ENCODE assay signal across 17 mouse cellular contexts in the genomic region with DNA sequence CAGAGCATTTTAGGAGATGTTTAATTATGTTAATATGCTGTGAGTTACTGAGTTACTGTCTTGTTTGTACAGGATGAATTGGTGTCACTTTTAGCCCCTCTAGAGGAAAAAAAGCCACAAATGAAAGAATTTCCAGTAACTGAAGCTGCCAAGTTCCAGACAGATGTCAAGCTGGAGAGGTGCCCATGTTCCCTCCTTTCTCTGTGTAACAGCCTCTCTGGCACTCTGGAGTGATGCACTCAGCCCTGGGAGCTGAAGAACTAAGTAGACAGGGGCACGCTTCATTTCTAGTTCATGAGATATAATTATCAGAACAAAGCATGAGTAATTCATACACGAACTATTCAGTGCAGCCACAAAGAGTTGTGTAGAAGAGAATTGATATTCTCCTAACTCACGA. TPM values are rescaled to one million over a fixed set of nuclear protein-coding genes. Genes with fewer than 3 reads are reported as not detected.
A peak's percentile ranks its signal among the peaks of the same experiment; 100 is the strongest.
DNase-seq lines count a peak whose midpoint lies in the region; ATAC-seq and TF ChIP-seq lines count a peak whose summit lies in the region.
"Had no signal": no experiment of that assay in that cellular context is flagged by ENCODE, and none has a peak within 500 bp of the region (broad histone marks: within the 10 kb centered on the region; RNA-seq: fewer than 3 reads in every experiment).

No protein-coding gene starts in this region.

- intact Hi-C loops in heart, postnatal 10 days (cut with DNase I): no loop called here

- H3K27ac ChIP-seq in heart, embryonic 11.5 days (ENCODE audit: low read depth, low read length): no peak overlapping the region
- H3K27ac ChIP-seq in lung, embryonic 14.5 days (ENCODE audit: low read depth): no peak overlapping the region
- H3K27ac ChIP-seq: embryonic facial prominence, embryonic 15.5 days had no signal

- H3K4me2 ChIP-seq in heart, embryonic 11.5 days: no peak overlapping the region
- no peak overlapping the region for H3K4me2 ChIP-seq in lung, embryonic 14.5 days
- H3K4me2 ChIP-seq: embryonic facial prominence, embryonic 15.5 days; midbrain, embryonic 11.5 days had no signal

- H3K4me3 ChIP-seq in heart, embryonic 11.5 days (ENCODE audit: low read depth, low read length): no peak overlapping the region
- H3K4me3 ChIP-seq in lung, embryonic 14.5 days (ENCODE audit: low read depth, low read length): no peak overlapping the region
- H3K4me3 ChIP-seq: embryonic facial prominence, embryonic 15.5 days had no signal

- TF ChIP-seq CTCF in lung, embryonic 14.5 days (IDR thresholded peaks at IDR 0.05; ENCODE audit: low read depth): no peak

- DNase-seq in cerebellum, postnatal 14 days: peak; percentile 20 to 51
- no peak for DNase-seq in cerebellum, postnatal 25 days
- DNase-seq in heart, postnatal 10 days: peak; percentile 69 to 72
- peak; percentile 21 for DNase-seq in lung, embryonic 14.5 days
- no peak for DNase-seq in lung, adult 18-20 months
- DNase-seq in layer of hippocampus, adult 11-12 months (ENCODE audit: low spot score): peak; percentile 15
- DNase-seq in frontal cortex, postnatal 25 days (ENCODE audit: low spot score in 2 of 2): no peak
- DNase-seq: adrenal gland, adult 8-10 months; kidney, adult 18-20 months; liver had no signal

- H3K4me1 ChIP-seq in heart, embryonic 11.5 days (ENCODE audit: control insufficient read depth, insufficient read depth, low read length): no peaks in the 10 kb centered on the region
- H3K4me1 ChIP-seq in lung, embryonic 14.5 days (ENCODE audit: insufficient read depth): no peaks in the 10 kb centered on the region
- H3K4me1 ChIP-seq: embryonic facial prominence, embryonic 15.5 days had no signal

- H3K36me3 ChIP-seq in heart, embryonic 11.5 days (ENCODE audit: control insufficient read depth, insufficient read depth, low read length): no peaks in the 10 kb centered on the region
- no peaks in the 10 kb centered on the region for H3K36me3 ChIP-seq in lung, embryonic 14.5 days (ENCODE audit: insufficient read depth)
- H3K36me3 ChIP-seq: embryonic facial prominence, embryonic 15.5 days had no signal

- no peaks in the 10 kb centered on the region for H3K9me3 ChIP-seq in heart, embryonic 11.5 days (replicated peaks; ENCODE audit: control insufficient read depth, low read length)
- no peaks in the 10 kb centered on the region for H3K9me3 ChIP-seq in lung, embryonic 14.5 days (ENCODE audit: low read depth, low read length)
- H3K9me3 ChIP-seq: embryonic facial prominence, embryonic 15.5 days had no signal

- 83% methylated on average over 3 of the region's 3 CpGs for WGBS in heart, embryonic 11.5 days (ENCODE audit: insufficient replicate concordance)
- WGBS in lung, embryonic 14.5 days: 65% methylated on average over 3 of the region's 3 CpGs

- no peak overlapping the region for H3K9ac ChIP-seq in heart, embryonic 11.5 days (ENCODE audit: low read depth, low read length)
- no peak overlapping the region for H3K9ac ChIP-seq in lung, embryonic 14.5 days
- H3K9ac ChIP-seq: embryonic facial prominence, embryonic 15.5 days had no signal

- no peaks in the 10 kb centered on the region for H3K27me3 ChIP-seq in heart, embryonic 11.5 days (ENCODE audit: control insufficient read depth, insufficient read depth, low read length)
- H3K27me3 ChIP-seq in lung, embryonic 14.5 days (ENCODE audit: insufficient read depth, low read length): no peaks in the 10 kb centered on the region
- H3K27me3 ChIP-seq: embryonic facial prominence, embryonic 15.5 days had no signal

- no peak for ATAC-seq in heart, embryonic 11.5 days (replicated peaks; ENCODE audit: insufficient number of reproducible peaks, low FRiP score, low TSS enrichment)
- ATAC-seq in lung, embryonic 14.5 days (ENCODE audit: insufficient read depth): no peak

RNA-seq across cellular contexts. Expression of a gene that starts 45.0 kb away (rescaled TPM):
- not detected for total RNA-seq in heart, postnatal 10 days (2021)
- 0.96 TPM in 1 of 2 replicates, not detected in the other for polyA plus RNA-seq in heart, embryonic 11.5 days (2014; fragmentation: Nextera tagmentation; extraction: Ambion mirVana)
- polyA plus RNA-seq in lung, embryonic 14.5 days (2014; fragmentation: Nextera tagmentation; extraction: Ambion mirVana): not detected in 2 replicates
- total RNA-seq: adrenal gland, adult 8-10 months; layer of hippocampus, postnatal 36 days had no signal
- polyA plus RNA-seq: embryonic facial prominence, embryonic 15.5 days; frontal cortex, adult 2 months; heart, embryonic 16.5 days; midbrain, embryonic 11.5 days; neural tube, embryonic 11.5 days had no signal

Comparison
In these comparisons a context has a peak if more than half of its experiments do, and no peak if none do; other contexts are left out.
1. DNase-seq: peak in cerebellum, postnatal 14 days (2 of 2), heart, postnatal 10 days (2 of 2), lung, embryonic 14.5 days (single experiment) and layer of hippocampus, adult 11-12 months (single experiment); none in cerebellum, postnatal 25 days (0 of 2), lung, adult 18-20 months (0 of 2) and frontal cortex, postnatal 25 days (0 of 2).